Mouse (Mus musculus) left cerebral cortex, postnatal 14 days (tissue): ENCODE measurements around the gene Zfp747. TPM values are rescaled to one million over a fixed set of nuclear protein-coding genes. Genes with fewer than 3 reads are reported as not detected.
"Not testable (repeated sequence)": the region's sequence is repeated elsewhere in the genome, so short reads cannot be mapped to it uniquely, and the experiment has no call there.

Experiments used
- DNase-seq, 2 experiments: peaks; one replicate each; pipeline ENCODE4 v3.0.0; 2021 to 2022; ENCODE audit warnings: low spot score in 2 of 2, mixed read lengths in 1 of 2
- intact Hi-C: fragments of 180-260 bp; cut with DNase I; formaldehyde crosslinking; loops from one replicate; pipeline ENCODE4 v1.15.1; 2025
- long read RNA-seq, 2 experiments: library from polyadenylated mRNA; stranded (forward); transcript quantifications; one replicate each; pipeline ENCODE4 v2.0.0; 2021
- total RNA-seq, 2 experiments: library from RNA; stranded (reverse); gene quantifications; 2 replicates each; pipeline ENCODE4 v1.2.3; 2021

The Zfp747 gene
- 1 to 10 TPM; 5.4 to 7.8 TPM for total RNA-seq
- long read RNA-seq, experiment 1, transcript Zfp747-201 (3 exons, 2,684 nt): major isoform, 5 of 6 reads
- long read RNA-seq, experiment 1, partial matches to known transcripts: 0 of 6 reads
- long read RNA-seq, experiment 1, other reads (novel, unspliced or antisense): 1 of 6 reads
- long read RNA-seq, experiment 2, partial matches to known transcripts: 0 of 6 reads
- long read RNA-seq, experiment 2, other reads (novel, unspliced or antisense): 0 of 6 reads

GRCm38 (mm10) chr7:127375271-127376245 lies at the start of gene Zfp747:
Gene Zfp747 (minus strand): TSS chr7:127376050.
- peak; percentile 94 to 97 for DNase-seq
- intact Hi-C loops: not testable (repeated sequence)

- DNase-seq: no peak
- intact Hi-C loops: no loop called here
Measured at GRCm38 (mm10) chr7:127425291-127425690, 49.4 kb upstream of the Zfp747 start.

GRCm38 (mm10) chr7:127422247-127422646 lies 46.4 kb upstream of the Zfp747 start:
- DNase-seq: peak; percentile 42 to 57
- intact Hi-C loops: no loop called here

- intact Hi-C loops: no loop called here
Measured at GRCm38 (mm10) chr7:127421388-127422191, 45.7 kb upstream of the Zfp747 start, which contains the start of gene Zfp688. Gene Zfp688 (minus strand): TSS chr7:127422068.

GRCm38 (mm10) chr7:127411418-127411817 lies 35.6 kb upstream of the Zfp747 start:
- intact Hi-C loops: no loop called here

More at GRCm38 (mm10) chr7:127421388-127422191, 45.7 kb upstream of the Zfp747 start, which contains the start of gene Zfp688:
- DNase-seq: peak; percentile 91 to 92

GRCm38 (mm10) chr7:127406002-127406987 lies 30.4 kb upstream of the Zfp747 start, which contains the start of gene Zfp764:
Gene Zfp764 (minus strand): TSS chr7:127406822.
- peak; percentile 89 to 92 for DNase-seq
- intact Hi-C loops: not testable (repeated sequence)

More at GRCm38 (mm10) chr7:127411418-127411817, 35.6 kb upstream of the Zfp747 start:
- DNase-seq: no peak

- DNase-seq, intact Hi-C loops: not testable (repeated sequence)
Measured at GRCm38 (mm10) chr7:127404101-127404500, 28.3 kb upstream of the Zfp747 start.

GRCm38 (mm10) chr7:127402980-127403379 lies 27.1 kb upstream of the Zfp747 start:
- intact Hi-C loops: no loop called here
- DNase-seq: no peak

GRCm38 (mm10) chr7:127400355-127400754 lies 24.5 kb upstream of the Zfp747 start:
- no peak for DNase-seq
- intact Hi-C loops: no loop called here

GRCm38 (mm10) chr7:127393944-127394333 lies 18.1 kb upstream of the Zfp747 start:
- intact Hi-C loops: no loop called here
- DNase-seq: no peak

- DNase-seq: peak; percentile 98
- intact Hi-C loops: no loop called here
Measured at GRCm38 (mm10) chr7:127393157-127393943, 17.5 kb upstream of the Zfp747 start, which contains the start of gene E430018J23Rik. Gene E430018J23Rik (minus strand): TSS chr7:127393629.

- DNase-seq: no peak
- intact Hi-C loops: no loop called here
Measured at GRCm38 (mm10) chr7:127392251-127392824, 16.5 kb upstream of the Zfp747 start.

- no peak for DNase-seq
- intact Hi-C loops: no loop called here
Measured at GRCm38 (mm10) chr7:127391538-127391937, 15.7 kb upstream of the Zfp747 start.

- intact Hi-C loops: no loop called here
- DNase-seq: no peak
Measured at GRCm38 (mm10) chr7:127390306-127390705, 14.5 kb upstream of the Zfp747 start.

- DNase-seq, intact Hi-C loops: not testable (repeated sequence)
Measured at GRCm38 (mm10) chr7:127388201-127388600, 12.4 kb upstream of the Zfp747 start.

- intact Hi-C loops: no loop called here
- DNase-seq: peak; percentile 94
Measured at GRCm38 (mm10) chr7:127386641-127387392, 11.0 kb upstream of the Zfp747 start, which contains the start of gene 9130019O22Rik. Gene 9130019O22Rik (minus strand): TSS chr7:127387166.
